Mouse (Mus musculus): ENCODE data around the gene Wfdc12.

GRCm38 (mm10) chr2:164144541-164144940 lies 45.9 kb downstream of the Wfdc12 start:
- TF ChIP-seq ZC3H11A (IDR thresholded peaks at IDR 0.05; ENCODE audit: borderline replicate concordance, low read depth, low read length) (no peak), MAFK (IDR thresholded peaks at IDR 0.05; ENCODE audit: insufficient read depth, low read depth, low read length) (no peak), CHD2 (IDR thresholded peaks at IDR 0.05; ENCODE audit: low read depth, low read length) (no peak)
